Mouse (Mus musculus) C2C12 (cell line): Measurements from ENCODE around the gene Gm6096.

Experiments
- CTCF ChIP-seq: IDR thresholded peaks from one replicate; pipeline ENCODE4 v1.5.1; 2011; ENCODE audit not compliant: control insufficient read depth, insufficient read depth, insufficient read length
- FOSL1 ChIP-seq: IDR thresholded peaks from one replicate; pipeline ENCODE4 v1.8.0; 2011; ENCODE audit warnings: mild to moderate bottlenecking, low read length; ENCODE audit not compliant: poor library complexity, insufficient read depth, severe bottlenecking

- TF ChIP-seq CTCF: no peak
- no peak for TF ChIP-seq FOSL1
These were observed 15.2 kb upstream of the Gm6096 start for GRCm38 (mm10) chr7:34235602-34236001.
